Comparison of ENCODE assay signal across 13 mouse cellular contexts in genomic region chr1:183182641-183183414, GRCm38 (mm10). TPM values are rescaled to one million over a fixed set of nuclear protein-coding genes. Genes with fewer than 3 reads are reported as not detected.
DNase-seq lines count a peak whose midpoint lies in the region; ATAC-seq lines count a peak whose summit lies in the region.
"Had no signal": no experiment of that assay in that cellular context is flagged by ENCODE, and none has a peak within 500 bp of the region (broad histone marks: within the 10 kb centered on the region; RNA-seq: fewer than 3 reads in every experiment).

No protein-coding gene starts in this region.

- 0 out of 2 replicates have a peak, but pooled peaks have one; percentile 31 for ATAC-seq in heart, embryonic 14.5 days (ENCODE audit: insufficient number of reproducible peaks, insufficient read depth, low FRiP score, low read depth)
- ATAC-seq in forebrain, embryonic 14.5 days, result peak; percentile 33; the same call in 1 of the 2 replicates
- peak; percentile 46; the same call in 1 of the 2 replicates for ATAC-seq in megakaryocyte-erythroid progenitor cell, adult 5-6 weeks (replicated peaks; ENCODE audit: low FRiP score, low TSS enrichment, poor library complexity, severe bottlenecking)
- no peak for ATAC-seq in activated CD4-positive, CD25-positive, alpha-beta regulatory T cell, adult 4 months
- ATAC-seq: Patski had no signal

- WGBS in heart, embryonic 14.5 days, result 23% methylated on average over 12 of the region's 12 CpGs
- WGBS in forebrain, embryonic 14.5 days, result 16% methylated on average over 12 of the region's 12 CpGs

- H3K4me2 ChIP-seq in heart, embryonic 14.5 days (ENCODE audit: low read length), result peak overlapping the region; percentile 40
- no peak overlapping the region for H3K4me2 ChIP-seq in forebrain, embryonic 14.5 days (ENCODE audit: low read length)
- H3K4me2 ChIP-seq: lung, embryonic 14.5 days had no signal

- no peak for DNase-seq in heart, postnatal 36 days
- DNase-seq in brain, adult 2 months (ENCODE audit: low read depth, low spot score), result peak; percentile 11
- DNase-seq in forebrain, embryonic 14.5 days (ENCODE audit: low spot score), result peak; percentile 42
- no peak for DNase-seq in c-Kit-positive CD71-positive TER-119-positive erythroid progenitor cells, embryonic 14.5 days (ENCODE audit: low spot score)
- DNase-seq in thymus, adult 18-20 months, result no peak
- DNase-seq: adrenal gland, postnatal 10 days; cerebellum, adult 11 months; lung, embryonic 14.5 days; thymus, postnatal 4 days had no signal

- peaks cover 27 to 44% of the 10 kb centered on the region in 2 experiments for H3K4me1 ChIP-seq in heart, embryonic 14.5 days (ENCODE audit: control insufficient read depth in 2 of 2, insufficient read depth in 2 of 2, low read length in 2 of 2)
- H3K4me1 ChIP-seq in forebrain, embryonic 14.5 days (ENCODE audit: control insufficient read depth, insufficient read depth, low read length), result peaks cover 15% of the 10 kb centered on the region

- intact Hi-C loops in heart, postnatal 36 days (cut with DNase I), result no loop called here

- peak overlapping the region; percentile 13; the same call in 1 of the 2 replicates for H3K9ac ChIP-seq in heart, embryonic 14.5 days (ENCODE audit: low read length)
- H3K9ac ChIP-seq in forebrain, embryonic 14.5 days (ENCODE audit: low read length), result 0 out of 2 replicates have a peak overlapping the region, but pooled peaks have one; percentile 40
- H3K9ac ChIP-seq: lung, embryonic 14.5 days had no signal

- H3K27me3 ChIP-seq in heart, embryonic 14.5 days (ENCODE audit: control insufficient read depth, insufficient read depth, low read length), result no peaks in the 10 kb centered on the region
- H3K27me3 ChIP-seq in forebrain, embryonic 14.5 days (replicated peaks; ENCODE audit: control insufficient read depth, insufficient read depth, low read length), result no peaks in the 10 kb centered on the region
- H3K27me3 ChIP-seq: Patski had no signal

- H3K27ac ChIP-seq in heart, embryonic 14.5 days (replicated peaks in 1 of 2; ENCODE audit: control insufficient read depth in 1 of 2, insufficient read depth in 1 of 2, low read depth in 2 of 2, low read length in 2 of 2), result peak overlapping the region; percentile 66 to 81
- peak overlapping the region; percentile 46 for H3K27ac ChIP-seq in forebrain, embryonic 14.5 days (ENCODE audit: low read depth, low read length)

- H3K9me3 ChIP-seq in heart, embryonic 14.5 days (ENCODE audit: control insufficient read depth, low read length), result no peaks in the 10 kb centered on the region
- no peaks in the 10 kb centered on the region for H3K9me3 ChIP-seq in forebrain, embryonic 14.5 days (replicated peaks; ENCODE audit: control insufficient read depth, low read length)

- no peaks in the 10 kb centered on the region for H3K36me3 ChIP-seq in heart, embryonic 14.5 days (ENCODE audit: control insufficient read depth, insufficient read depth, low read length)
- H3K36me3 ChIP-seq in forebrain, embryonic 14.5 days (ENCODE audit: control insufficient read depth, insufficient read depth, low read length), result no peaks in the 10 kb centered on the region

- no peak overlapping the region for H3K4me3 ChIP-seq in heart, embryonic 14.5 days (ENCODE audit: control insufficient read depth in 1 of 2, insufficient read depth in 1 of 2, low read depth in 1 of 2, low read length in 2 of 2)
- H3K4me3 ChIP-seq in forebrain, embryonic 14.5 days (ENCODE audit: low read depth, low read length), result no peak overlapping the region

RNA-seq across cellular contexts. Expression of gene Disp1, which starts 38.5 kb away (rescaled TPM):
- 8.5 and 10.8 TPM in 2 replicates for polyA plus RNA-seq in heart, embryonic 14.5 days (2014; fragmentation: Nextera tagmentation; extraction: Ambion mirVana)
- 1 to 10 TPM; 5.6 to 7.0 TPM for total RNA-seq in heart, postnatal 36 days (2021)
- 4.4 and 5.5 TPM in 2 replicates for polyA plus RNA-seq in forebrain, embryonic 14.5 days (2014; fragmentation: Nextera tagmentation; extraction: Ambion mirVana)
- total RNA-seq in megakaryocyte-erythroid progenitor cell, adult 5-6 weeks (2014; fragmentation: Nextera tagmentation), result 5.0 and 10.7 TPM in 2 replicates
- 3.2 and 9.9 TPM in 2 replicates for total RNA-seq in megakaryocyte-erythroid progenitor cell, adult 5-6 weeks (2017)
- polyA plus RNA-seq in activated CD4-positive, CD25-positive, alpha-beta regulatory T cell, adult 4 months (2017; shearing (Covaris generic)), result 1 to 10 TPM; 5.9 to 8.5 TPM

Comparison
In these comparisons a context has a peak if more than half of its experiments do, and no peak if none do; other contexts are left out.
1. DNase-seq: peak in brain, adult 2 months (single experiment) and forebrain, embryonic 14.5 days (single experiment); none in heart, postnatal 36 days (0 of 2), c-Kit-positive CD71-positive TER-119-positive erythroid progenitor cells, embryonic 14.5 days (single experiment) and thymus, adult 18-20 months (0 of 2).